Mouse (Mus musculus): ENCODE data around the gene Chmp1a. TPM values are rescaled to one million over a fixed set of nuclear protein-coding genes. Genes with fewer than 3 reads are reported as not detected.
"Not testable (repeated sequence)": the region's sequence is repeated elsewhere in the genome, so short reads cannot be mapped to it uniquely, and the experiment has no call there.

Chmp1a gene
- 51.5 and 58.5 TPM in 2 replicates for total RNA-seq (2014; rRNA removed)
- polyA plus RNA-seq (2012; rRNA removed), result 67.1 and 67.7 TPM in 2 replicates

DNA sequence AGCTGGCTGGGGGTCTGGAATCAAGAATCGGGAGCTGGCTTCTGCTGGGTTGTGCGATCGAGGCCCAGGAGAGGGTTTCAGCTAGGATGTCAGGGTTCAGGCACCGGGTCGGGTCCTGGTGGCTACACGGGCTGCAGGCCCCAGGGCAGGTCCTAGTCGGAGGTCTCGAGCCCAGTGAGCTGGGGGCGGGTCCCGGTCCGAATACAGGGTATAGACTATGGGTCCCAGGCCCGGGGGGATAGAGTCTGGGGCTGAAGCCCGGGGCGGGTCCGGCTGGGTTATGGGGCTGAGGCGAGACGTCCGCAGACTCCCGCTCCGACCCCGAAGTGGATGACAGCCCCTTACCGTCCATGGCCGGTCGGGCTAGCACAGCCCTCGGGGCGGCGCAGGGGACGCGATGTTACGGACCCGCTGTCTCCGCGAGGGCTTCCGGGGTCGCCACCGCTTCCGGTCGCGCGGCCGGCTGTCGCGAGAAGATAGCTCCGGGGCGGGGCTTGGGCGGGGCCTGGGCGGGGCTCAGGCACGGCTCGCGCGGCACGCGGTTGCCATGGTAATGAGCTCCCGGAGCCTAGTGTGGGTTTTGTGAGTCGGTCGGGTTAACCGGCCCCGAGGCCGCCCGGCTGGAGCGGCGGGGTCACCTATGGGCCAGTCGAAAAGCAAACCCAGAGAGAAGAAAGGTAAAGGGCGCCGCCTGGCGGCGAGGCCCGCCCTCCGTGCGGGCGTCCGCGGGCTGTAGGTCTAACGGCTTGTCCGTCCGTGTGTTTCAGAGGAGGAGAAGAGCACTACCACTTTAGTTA, at the start of gene Chmp1a, which contains the start of gene Spata33:
Gene Chmp1a (minus strand): TSS at position 443 of the 797 bp plus-strand sequence.
Gene Spata33 (plus strand): TSS at position 512 of the 797 bp plus-strand sequence.
- TF ChIP-seq POLR2A (IDR thresholded peaks at IDR 0.05; ENCODE audit: extremely low read depth, insufficient read depth, low read length) (peak; percentile 64; the same call in 1 of the 2 replicates), CTCF (IDR thresholded peaks at IDR 0.05; ENCODE audit: low read depth, low read length) (peak; percentile 77)
- Histone ChIP-seq H3K4me3 (ENCODE audit: insufficient read depth, low read depth, low read length) (peak within 1 kb of the TSS; percentile 98), H3K36me3 (ENCODE audit: control insufficient read depth, insufficient read depth, low read length) (peaks cover 5% of the 10 kb centered on the region; the same call in 1 of the 2 replicates), H3K27ac (replicated peaks; ENCODE audit: insufficient read depth, low read depth, low read length) (peak within 1 kb of the TSS; percentile 71), H3K4me1 (ENCODE audit: control insufficient read depth, insufficient read depth, low read length) (peaks cover 5% of the 10 kb centered on the region; the same call in 1 of the 2 replicates), H3K27me3 (ENCODE audit: control insufficient read depth, insufficient read depth, low read length) (no peaks in the 10 kb centered on the region), H3K79me2 (ENCODE audit: control insufficient read depth, insufficient read depth, low read length) (peaks cover 6% of the 10 kb centered on the region; the same call in 1 of the 2 replicates), H3K9ac (ENCODE audit: low read depth, low read length) (peak within 1 kb of the TSS; percentile 91)
- WGBS, result under 1% methylated on average over 76 of the region's 76 CpGs
- DNase-seq (ENCODE audit: extremely low read depth, low read depth, low spot score), result peak; percentile 88

DNA sequence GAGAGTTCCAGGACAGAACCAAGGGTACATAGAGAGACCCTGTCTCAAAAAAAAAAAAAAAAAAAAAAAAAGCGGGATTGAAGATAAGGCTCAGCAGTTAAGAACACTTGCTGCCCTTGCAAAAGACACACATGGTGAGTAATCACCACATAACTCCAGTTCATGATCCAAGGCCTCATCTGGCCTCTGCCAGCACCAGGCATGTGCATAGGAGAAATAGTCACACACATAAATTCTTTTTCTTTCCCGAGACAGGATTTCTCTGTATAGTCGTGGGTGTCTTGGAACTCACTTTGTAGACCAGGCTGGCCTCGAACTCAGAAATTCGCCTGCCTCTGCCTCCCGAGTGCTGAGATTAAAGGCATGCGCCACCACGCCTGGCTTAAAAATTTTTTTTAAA, 45.0 kb upstream of the Chmp1a start:
- H3K27me3 ChIP-seq (ENCODE audit: control insufficient read depth, insufficient read depth, low read length); H3K9ac ChIP-seq (ENCODE audit: low read depth, low read length); H3K4me3 ChIP-seq (ENCODE audit: insufficient read depth, low read depth, low read length); H3K27ac ChIP-seq (replicated peaks; ENCODE audit: insufficient read depth, low read depth, low read length); DNase-seq (ENCODE audit: extremely low read depth, low read depth, low spot score); H3K4me1 ChIP-seq (ENCODE audit: control insufficient read depth, insufficient read depth, low read length): not testable (repeated sequence)
- H3K36me3 ChIP-seq (ENCODE audit: control insufficient read depth, insufficient read depth, low read length), result peaks cover 32% of the 10 kb centered on the region
- peaks cover 22% of the 10 kb centered on the region; the same call in 1 of the 2 replicates for H3K79me2 ChIP-seq (ENCODE audit: control insufficient read depth, insufficient read depth, low read length)
- WGBS, result 95% methylated on average over 8 of the region's 8 CpGs

DNA sequence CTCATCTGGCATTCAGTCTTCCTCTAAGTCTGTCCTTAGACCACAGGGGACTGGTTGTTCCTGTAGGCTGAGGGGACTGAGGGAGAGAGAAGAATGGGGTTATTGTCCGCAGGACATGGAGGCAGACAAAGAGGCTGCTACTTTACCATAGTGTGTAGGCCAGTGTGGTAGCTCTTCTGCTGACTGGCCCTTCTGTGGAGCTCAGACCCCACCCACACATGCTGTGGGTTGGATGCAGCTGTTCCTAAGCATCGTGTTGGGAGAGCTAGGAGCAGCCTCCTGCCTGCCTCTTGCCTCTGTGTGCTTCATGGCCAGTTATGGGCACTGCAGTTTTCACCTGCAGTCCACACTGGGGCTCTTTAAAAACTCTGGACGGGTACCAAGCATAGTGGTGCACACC, 44.6 kb upstream of the Chmp1a start:
- Histone ChIP-seq H3K36me3 (ENCODE audit: control insufficient read depth, insufficient read depth, low read length) (peaks cover 32% of the 10 kb centered on the region), H3K4me3 (ENCODE audit: insufficient read depth, low read depth, low read length) (no peak overlapping the region), H3K27me3 (ENCODE audit: control insufficient read depth, insufficient read depth, low read length) (no peaks in the 10 kb centered on the region), H3K79me2 (ENCODE audit: control insufficient read depth, insufficient read depth, low read length) (peaks cover 22% of the 10 kb centered on the region; the same call in 1 of the 2 replicates), H3K9ac (ENCODE audit: low read depth, low read length) (no peak overlapping the region), H3K27ac (replicated peaks; ENCODE audit: insufficient read depth, low read depth, low read length) (no peak overlapping the region), H3K4me1 (ENCODE audit: control insufficient read depth, insufficient read depth, low read length) (peaks cover 10% of the 10 kb centered on the region)
- 93% methylated on average over 3 of the region's 3 CpGs for WGBS
- DNase-seq (ENCODE audit: extremely low read depth, low read depth, low spot score), result no peak
- TF ChIP-seq CTCF (IDR thresholded peaks at IDR 0.05; ENCODE audit: low read depth, low read length) (no peak), POLR2A (IDR thresholded peaks at IDR 0.05; ENCODE audit: extremely low read depth, insufficient read depth, low read length) (no peak)

DNA sequence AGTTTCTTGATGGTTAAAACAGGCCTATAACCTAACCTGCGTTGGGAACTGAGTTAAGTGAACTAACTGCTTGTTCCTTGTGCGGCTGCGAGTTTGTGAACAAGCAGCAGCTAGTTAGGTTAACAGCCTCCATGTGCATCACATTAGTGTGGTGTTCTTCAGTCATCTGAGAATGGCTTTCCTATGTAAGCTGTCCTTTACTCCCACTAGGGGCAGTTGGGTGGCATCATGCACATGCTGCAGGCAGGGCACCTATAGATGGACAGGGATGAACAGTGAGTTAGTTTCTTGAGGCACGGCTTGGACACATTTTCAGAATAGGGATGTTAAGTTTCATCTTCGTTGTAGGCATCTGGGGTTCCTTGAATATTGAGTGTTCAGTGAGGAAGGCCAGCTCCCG, 42.6 kb upstream of the Chmp1a start:
- peaks cover 10% of the 10 kb centered on the region for H3K4me1 ChIP-seq (ENCODE audit: control insufficient read depth, insufficient read depth, low read length)
- no peak for DNase-seq (ENCODE audit: extremely low read depth, low read depth, low spot score)
- H3K36me3 ChIP-seq (ENCODE audit: control insufficient read depth, insufficient read depth, low read length), result peaks cover 26% of the 10 kb centered on the region
- peaks cover 22% of the 10 kb centered on the region; the same call in 1 of the 2 replicates for H3K79me2 ChIP-seq (ENCODE audit: control insufficient read depth, insufficient read depth, low read length)
- H3K4me3 ChIP-seq (ENCODE audit: insufficient read depth, low read depth, low read length), result peak overlapping the region; percentile 99
- H3K27ac ChIP-seq (replicated peaks; ENCODE audit: insufficient read depth, low read depth, low read length), result peak overlapping the region; percentile 92; the same call in 1 of the 2 replicates
- 47% methylated on average over 6 of the region's 6 CpGs for WGBS
- TF ChIP-seq POLR2A (IDR thresholded peaks at IDR 0.05; ENCODE audit: extremely low read depth, insufficient read depth, low read length), result no peak
- TF ChIP-seq CTCF (IDR thresholded peaks at IDR 0.05; ENCODE audit: low read depth, low read length), result no peak
- no peaks in the 10 kb centered on the region for H3K27me3 ChIP-seq (ENCODE audit: control insufficient read depth, insufficient read depth, low read length)
- H3K9ac ChIP-seq (ENCODE audit: low read depth, low read length), result peak overlapping the region; percentile 99

DNA sequence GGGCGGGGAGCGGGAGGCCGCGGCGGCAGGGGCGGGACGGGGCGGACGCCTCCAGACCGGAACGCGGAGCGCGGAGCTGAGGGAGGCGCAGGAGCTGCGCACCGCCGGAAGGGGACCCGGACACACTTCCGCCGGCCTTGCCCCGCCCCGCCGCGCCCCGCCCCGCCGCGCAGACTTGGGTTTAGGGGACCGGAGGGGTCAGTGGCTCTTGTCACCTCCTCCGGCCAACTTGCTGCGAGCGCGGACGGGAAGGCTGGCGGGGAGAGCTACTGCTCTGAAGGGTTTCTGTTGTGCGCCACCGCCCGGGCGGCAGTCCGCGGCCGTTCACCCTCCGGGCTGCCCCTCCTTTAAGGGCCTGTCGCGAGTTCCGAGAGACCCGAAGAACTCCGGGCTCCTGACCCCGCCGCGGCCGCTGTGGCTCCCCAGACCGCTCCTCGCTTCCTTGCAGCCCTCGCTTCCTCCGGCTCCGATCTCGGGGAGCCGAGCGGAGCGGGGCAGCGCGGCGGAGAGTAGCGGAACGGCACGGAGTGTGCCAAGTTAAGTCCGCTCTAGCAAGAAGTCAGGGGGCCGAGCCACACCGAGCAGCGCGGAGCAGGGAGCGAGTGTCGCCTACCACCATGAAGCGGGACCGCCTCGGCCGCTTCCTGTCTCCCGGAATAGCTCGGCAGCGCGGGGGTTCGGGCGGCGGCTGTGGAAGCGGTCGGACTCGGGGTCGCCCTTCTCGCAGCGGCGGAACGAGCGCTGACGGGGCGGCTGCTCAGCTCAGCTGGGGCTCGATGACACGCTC, 41.7 kb upstream of the Chmp1a start, which contains the start of the genes Zfp276 and Vps9d1:
Gene Zfp276 (plus strand): TSS at position 97 of the 787 bp plus-strand sequence.
Gene Vps9d1 (minus strand): TSS at position 250 of the 787 bp plus-strand sequence.
- peak; percentile 87 for TF ChIP-seq POLR2A (IDR thresholded peaks at IDR 0.05; ENCODE audit: extremely low read depth, insufficient read depth, low read length)
- no peak for TF ChIP-seq CTCF (IDR thresholded peaks at IDR 0.05; ENCODE audit: low read depth, low read length)
- H3K9ac ChIP-seq (ENCODE audit: low read depth, low read length), result peak within 1 kb of the TSS; percentile 99
- no peaks in the 10 kb centered on the region for H3K27me3 ChIP-seq (ENCODE audit: control insufficient read depth, insufficient read depth, low read length)
- H3K27ac ChIP-seq (replicated peaks; ENCODE audit: insufficient read depth, low read depth, low read length), result peak within 1 kb of the TSS; percentile 92
- H3K4me3 ChIP-seq (ENCODE audit: insufficient read depth, low read depth, low read length), result peak within 1 kb of the TSS; percentile 99
- DNase-seq (ENCODE audit: extremely low read depth, low read depth, low spot score), result peak; percentile 70
- H3K4me1 ChIP-seq (ENCODE audit: control insufficient read depth, insufficient read depth, low read length), result peaks cover 10% of the 10 kb centered on the region
- WGBS, result under 1% methylated on average over 99 of the region's 99 CpGs
- H3K36me3 ChIP-seq (ENCODE audit: control insufficient read depth, insufficient read depth, low read length), result peaks cover 21% of the 10 kb centered on the region
- H3K79me2 ChIP-seq (ENCODE audit: control insufficient read depth, insufficient read depth, low read length), result peaks cover 22% of the 10 kb centered on the region; the same call in 1 of the 2 replicates

Data from liver, adult 2 months (tissue).